10 mouse cellular contexts compared by ENCODE assay signal in genomic region chr7:19327782-19328181, GRCm38 (mm10). TPM values are rescaled to one million over a fixed set of nuclear protein-coding genes. Genes with fewer than 3 reads are reported as not detected.
DNase-seq lines count a peak whose midpoint lies in the region; ATAC-seq and TF ChIP-seq lines count a peak whose summit lies in the region.
"Had no signal": no experiment of that assay in that cellular context is flagged by ENCODE, and none has a peak within 500 bp of the region (broad histone marks: within the 10 kb centered on the region; RNA-seq: fewer than 3 reads in every experiment).

No protein-coding gene starts in this region.

- peaks cover 8% of the 10 kb centered on the region for H3K4me1 ChIP-seq in heart, adult 2 months (ENCODE audit: control insufficient read depth, insufficient read depth, low read length)
- peaks cover 8% of the 10 kb centered on the region for H3K4me1 ChIP-seq in lung, postnatal 0 days (ENCODE audit: insufficient read depth, low read depth, low read length)
- peaks cover 17% of the 10 kb centered on the region for H3K4me1 ChIP-seq in stomach, embryonic 14.5 days (ENCODE audit: control insufficient read depth, insufficient read depth, low read length)

- no peaks in the 10 kb centered on the region for H3K79me2 ChIP-seq in heart, adult 2 months (replicated peaks; ENCODE audit: control insufficient read depth, insufficient read depth, low read length)

- TF ChIP-seq EP300 in heart, adult 2 months (IDR thresholded peaks at IDR 0.05; ENCODE audit: insufficient read depth, low read depth, low read length), result no peak
- TF ChIP-seq EP300 in lung, postnatal 0 days (IDR thresholded peaks at IDR 0.05), result no peak

- H3K9me3 ChIP-seq in lung, postnatal 0 days (ENCODE audit: low read length), result no peaks in the 10 kb centered on the region
- no peaks in the 10 kb centered on the region for H3K9me3 ChIP-seq in stomach, embryonic 14.5 days (ENCODE audit: control insufficient read depth, low read depth, low read length)
- H3K9me3 ChIP-seq: limb, embryonic 15.5 days had no signal

- no peak overlapping the region for H3K4me3 ChIP-seq in heart, adult 2 months
- no peak overlapping the region for H3K4me3 ChIP-seq in lung, postnatal 0 days (ENCODE audit: low read depth, low read length)
- H3K4me3 ChIP-seq in stomach, embryonic 14.5 days (ENCODE audit: low read depth, low read length), result no peak overlapping the region; the same call in 1 of the 2 replicates

- 60% methylated on average over 5 of the region's 5 CpGs for WGBS in heart, adult 2 months
- 86% methylated on average over 5 of the region's 5 CpGs for WGBS in lung, postnatal 0 days
- 74% methylated on average over 5 of the region's 5 CpGs for WGBS in stomach, embryonic 14.5 days

- DNase-seq in heart, adult 2 months, result no peak
- no peak for DNase-seq in heart, postnatal 10 days
- DNase-seq in lung, postnatal 0 days (ENCODE audit: low spot score), result no peak
- no peak for DNase-seq in lung, postnatal 4 days
- peak; percentile 44 for DNase-seq in induced T-regulatory cell, adult 2 months (ENCODE audit: low read depth)
- no peak for DNase-seq in layer of hippocampus, postnatal 25 days (ENCODE audit: extremely low spot score in 1 of 2, low spot score in 1 of 2)

- intact Hi-C loops in heart, adult 2 months (cut with DNase I), result no loop called here
- intact Hi-C loops in heart, postnatal 10 days (cut with DNase I), result loop anchor here (2.0 kb wide), 1 partner anchor 15 kb away; no protein-coding TSS in a partner anchor

- H3K4me2 ChIP-seq in lung, postnatal 0 days (replicated peaks; ENCODE audit: low read depth, low read length), result peak overlapping the region; percentile 55; the same call in 1 of the 2 replicates
- H3K4me2 ChIP-seq in stomach, embryonic 14.5 days (replicated peaks; ENCODE audit: low read depth, low read length), result peak overlapping the region; percentile 68; the same call in 1 of the 2 replicates

- TF ChIP-seq CTCF in heart, adult 2 months (IDR thresholded peaks at IDR 0.05), result no peak
- TF ChIP-seq CTCF in lung, postnatal 0 days (IDR thresholded peaks at IDR 0.05), result no peak

- H3K36me3 ChIP-seq in heart, adult 2 months (ENCODE audit: control insufficient read depth, insufficient read depth, low read length), result no peaks in the 10 kb centered on the region
- no peaks in the 10 kb centered on the region for H3K36me3 ChIP-seq in lung, postnatal 0 days (ENCODE audit: insufficient read depth, low read length)
- no peaks in the 10 kb centered on the region for H3K36me3 ChIP-seq in stomach, embryonic 14.5 days (ENCODE audit: control insufficient read depth, insufficient read depth, low read length)
- H3K36me3 ChIP-seq: limb, embryonic 15.5 days had no signal

- no peak for ATAC-seq in lung, postnatal 0 days
- no peak for ATAC-seq in stomach, embryonic 14.5 days (ENCODE audit: insufficient number of reproducible peaks, insufficient read depth, low FRiP score, low read depth)
- ATAC-seq in erythroblast, adult 5-6 weeks (replicated peaks; ENCODE audit: low FRiP score, poor library complexity, severe bottlenecking), result no peak

- no peaks in the 10 kb centered on the region for H3K27me3 ChIP-seq in heart, adult 2 months (ENCODE audit: control insufficient read depth, insufficient read depth, low read length)
- no peaks in the 10 kb centered on the region for H3K27me3 ChIP-seq in lung, postnatal 0 days (replicated peaks; ENCODE audit: insufficient read depth, low read length)
- H3K27me3 ChIP-seq in stomach, embryonic 14.5 days (ENCODE audit: control insufficient read depth, insufficient read depth, low read length), result no peaks in the 10 kb centered on the region
- H3K27me3 ChIP-seq: limb, embryonic 15.5 days had no signal

- peak overlapping the region; percentile 89 for H3K27ac ChIP-seq in heart, adult 2 months
- no peak overlapping the region for H3K27ac ChIP-seq in lung, postnatal 0 days (ENCODE audit: low read length)
- 0 out of 2 replicates have a peak overlapping the region, but pooled peaks have one; percentile 2 for H3K27ac ChIP-seq in stomach, embryonic 14.5 days (ENCODE audit: low read length)

- H3K9ac ChIP-seq in heart, adult 2 months (ENCODE audit: low read depth, low read length), result no peak overlapping the region
- H3K9ac ChIP-seq in lung, postnatal 0 days (replicated peaks; ENCODE audit: low read depth), result no peak overlapping the region
- H3K9ac ChIP-seq in stomach, embryonic 14.5 days (replicated peaks; ENCODE audit: low read depth, low read length), result no peak overlapping the region

- no peak for TF ChIP-seq POLR2A in heart, adult 2 months (IDR thresholded peaks at IDR 0.05; ENCODE audit: insufficient read depth, low read depth, low read length)

RNA-seq across cellular contexts. Expression of gene Ercc1, which starts 16.8 kb away (rescaled TPM):
- total RNA-seq in heart, adult 2 months (2021), result 10 to 100 TPM; 46.8 to 48.6 TPM
- 47.1 and 49.1 TPM in 2 replicates for polyA plus RNA-seq in heart, adult 2 months (2012; rRNA removed)
- total RNA-seq in heart, postnatal 10 days (2021), result 10 to 100 TPM; 40.1 to 43.2 TPM
- polyA plus RNA-seq in lung, postnatal 0 days (2015; fragmentation: Nextera tagmentation; extraction: Ambion mirVana), result 51.0 and 57.8 TPM in 2 replicates
- polyA plus RNA-seq in stomach, embryonic 14.5 days (2014; fragmentation: Nextera tagmentation; extraction: Ambion mirVana), result 86.0 and 92.8 TPM in 2 replicates
- total RNA-seq in erythroblast, adult 5-6 weeks (2015; ENCODE audit: low replicate concordance), result 8.6 and 8.8 TPM in 2 replicates
- total RNA-seq in erythroblast, adult 5-6 weeks (2017; ENCODE audit: low replicate concordance), result 4.6 and 5.2 TPM in 2 replicates
- 10 to 100 TPM; 37.8 to 39.1 TPM for total RNA-seq in layer of hippocampus, postnatal 25 days (2021)

RNA-seq across cellular contexts. Expression of gene Fosb, which starts 17.9 kb away (rescaled TPM):
- total RNA-seq in heart, adult 2 months (2021), result 1 to 10 TPM in 1 of 2 experiments, under 1 TPM in 1; 0.89 to 1.1 TPM
- polyA plus RNA-seq in heart, adult 2 months (2012; rRNA removed), result 0.94 and 1.1 TPM in 2 replicates
- under 1 TPM; 0.48 to 0.60 TPM for total RNA-seq in heart, postnatal 10 days (2021)
- 0.17 and 0.44 TPM in 2 replicates for polyA plus RNA-seq in lung, postnatal 0 days (2015; fragmentation: Nextera tagmentation; extraction: Ambion mirVana)
- 0.07 TPM in 1 of 2 replicates, not detected in the other for polyA plus RNA-seq in stomach, embryonic 14.5 days (2014; fragmentation: Nextera tagmentation; extraction: Ambion mirVana)
- total RNA-seq in erythroblast, adult 5-6 weeks (2015; ENCODE audit: low replicate concordance), result 2.9 and 3.1 TPM in 2 replicates
- 2.2 and 3.8 TPM in 2 replicates for total RNA-seq in erythroblast, adult 5-6 weeks (2017; ENCODE audit: low replicate concordance)
- total RNA-seq in layer of hippocampus, postnatal 25 days (2021), result 1 to 10 TPM; 5.2 to 9.8 TPM
- polyA plus RNA-seq: embryonic facial prominence, embryonic 11.5 days had no signal

RNA-seq across cellular contexts. Expression of gene Cd3eap, which starts 31.5 kb away (rescaled TPM):
- 1 to 10 TPM; 9.3 to 9.7 TPM for total RNA-seq in heart, adult 2 months (2021)
- polyA plus RNA-seq in heart, adult 2 months (2012; rRNA removed), result 4.4 and 4.7 TPM in 2 replicates
- total RNA-seq in heart, postnatal 10 days (2021), result 10 to 100 TPM in 1 of 2 experiments, 1 to 10 TPM in 1; 8.2 to 11.0 TPM
- polyA plus RNA-seq in lung, postnatal 0 days (2015; fragmentation: Nextera tagmentation; extraction: Ambion mirVana), result 6.5 and 7.6 TPM in 2 replicates
- 20.5 and 23.9 TPM in 2 replicates for polyA plus RNA-seq in stomach, embryonic 14.5 days (2014; fragmentation: Nextera tagmentation; extraction: Ambion mirVana)
- total RNA-seq in erythroblast, adult 5-6 weeks (2015; ENCODE audit: low replicate concordance), result 1.2 and 1.9 TPM in 2 replicates
- 2.6 and 5.7 TPM in 2 replicates for total RNA-seq in erythroblast, adult 5-6 weeks (2017; ENCODE audit: low replicate concordance)
- total RNA-seq in layer of hippocampus, postnatal 25 days (2021), result 10 to 100 TPM; 17.7 to 18.3 TPM

RNA-seq across cellular contexts. Expression of gene Ppp1r13l, which starts 31.8 kb away (rescaled TPM):
- 10 to 100 TPM; 43.9 to 45.1 TPM for total RNA-seq in heart, adult 2 months (2021)
- 23.5 and 30.1 TPM in 2 replicates for polyA plus RNA-seq in heart, adult 2 months (2012; rRNA removed)
- total RNA-seq in heart, postnatal 10 days (2021), result 10 to 100 TPM; 23.1 to 40.1 TPM
- 4.1 and 4.2 TPM in 2 replicates for polyA plus RNA-seq in lung, postnatal 0 days (2015; fragmentation: Nextera tagmentation; extraction: Ambion mirVana)
- 9.6 and 10.0 TPM in 2 replicates for polyA plus RNA-seq in stomach, embryonic 14.5 days (2014; fragmentation: Nextera tagmentation; extraction: Ambion mirVana)
- 0.19 and 3.3 TPM in 2 replicates for total RNA-seq in erythroblast, adult 5-6 weeks (2015; ENCODE audit: low replicate concordance)
- total RNA-seq in erythroblast, adult 5-6 weeks (2017; ENCODE audit: low replicate concordance), result not detected in 2 replicates
- 1 to 10 TPM; 4.5 to 4.8 TPM for total RNA-seq in layer of hippocampus, postnatal 25 days (2021)

RNA-seq across cellular contexts. Expression of gene Rtn2, which starts 45.4 kb away (rescaled TPM):
- 100 to 1,000 TPM; 114 to 136 TPM for total RNA-seq in heart, adult 2 months (2021)
- polyA plus RNA-seq in heart, adult 2 months (2012; rRNA removed), result 273 and 340 TPM in 2 replicates
- 10 to 100 TPM; 67.9 to 82.8 TPM for total RNA-seq in heart, postnatal 10 days (2021)
- polyA plus RNA-seq in lung, postnatal 0 days (2015; fragmentation: Nextera tagmentation; extraction: Ambion mirVana), result 23.8 and 26.6 TPM in 2 replicates
- polyA plus RNA-seq in stomach, embryonic 14.5 days (2014; fragmentation: Nextera tagmentation; extraction: Ambion mirVana), result 11.7 and 13.9 TPM in 2 replicates
- not detected in 2 replicates for total RNA-seq in erythroblast, adult 5-6 weeks (2015; ENCODE audit: low replicate concordance)
- total RNA-seq in erythroblast, adult 5-6 weeks (2017; ENCODE audit: low replicate concordance), result not detected in 2 replicates
- 10 to 100 TPM; 85.9 to 96.3 TPM for total RNA-seq in layer of hippocampus, postnatal 25 days (2021)
